Mouse (Mus musculus): ENCODE measurements around the gene Atad1.
"Not testable (repeated sequence)": the region's sequence is repeated elsewhere in the genome, so short reads cannot be mapped to it uniquely, and the experiment has no call there.

The Atad1 gene

GRCm38 (mm10) chr19:32739686-32740085 is at the start of gene Atad1:
Atad1 (minus strand) TSS chr19:32739786.
- DNase-seq (ENCODE audit: low spot score), result no peak

GRCm38 (mm10) chr19:32788016-32788415 is 48.4 kb upstream of the Atad1 start:
- DNase-seq (ENCODE audit: low spot score), result not testable (repeated sequence)

- not testable (repeated sequence) for DNase-seq (ENCODE audit: low spot score)
These were observed 47.8 kb upstream of the Atad1 start for GRCm38 (mm10) chr19:32787388-32787787.

DNA sequence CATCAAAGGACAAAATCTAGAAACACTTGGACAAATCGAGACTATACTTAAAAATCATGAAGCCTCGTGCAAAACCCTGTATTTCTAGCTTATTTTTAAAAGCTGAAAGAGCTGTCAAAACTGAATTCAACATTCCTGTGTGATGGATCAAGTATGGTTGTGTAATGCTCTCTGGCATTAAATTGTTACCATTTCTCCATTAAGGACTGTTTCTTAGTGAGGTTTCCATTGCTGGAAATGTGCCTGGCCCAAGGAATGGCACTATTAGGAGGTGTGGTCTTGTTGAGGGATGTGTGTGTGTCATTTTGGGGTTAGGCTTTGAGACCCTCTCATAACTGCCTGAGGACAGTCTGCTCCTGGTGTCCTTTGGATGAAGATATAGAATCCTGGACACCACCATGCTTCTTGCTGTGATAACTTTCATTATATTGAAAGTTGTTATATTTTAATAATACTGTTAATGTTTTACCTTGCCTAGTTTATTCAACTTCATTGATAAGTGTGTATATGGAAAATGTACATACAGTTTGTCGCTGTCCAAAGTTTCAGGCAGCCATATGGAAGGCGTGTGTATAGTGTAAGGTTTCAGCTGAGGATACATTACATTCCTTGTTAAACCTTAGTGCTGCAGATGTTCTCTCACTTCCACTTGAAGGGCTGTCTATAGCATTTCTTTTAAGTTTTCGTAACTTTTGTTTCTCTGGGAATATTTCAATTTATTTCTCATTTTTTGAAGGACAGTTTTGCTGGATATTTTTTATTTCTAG is 41.9 kb upstream of the Atad1 start:
- no peak for DNase-seq (ENCODE audit: low spot score)

DNA sequence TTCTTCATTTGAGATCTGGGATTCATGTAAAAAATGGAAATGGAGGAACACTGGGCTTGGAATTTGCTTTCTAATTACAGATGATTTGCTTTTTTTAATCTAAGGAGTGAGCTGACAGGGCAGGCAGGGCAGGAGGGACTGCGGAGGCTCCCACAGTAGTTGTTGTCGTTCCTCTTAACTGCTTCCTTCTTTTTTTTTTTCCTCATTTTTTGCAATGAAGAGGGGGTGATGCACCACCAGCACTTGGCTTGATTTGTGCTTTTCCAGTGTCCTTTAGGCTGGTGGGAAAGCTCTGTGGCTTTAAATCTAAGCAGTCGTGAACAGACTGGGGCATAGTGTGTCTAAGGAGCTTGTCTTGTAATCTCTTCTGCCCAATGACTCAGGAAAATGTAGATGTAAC is 39.5 kb upstream of the Atad1 start:
- no peak for DNase-seq (ENCODE audit: low spot score)

DNA sequence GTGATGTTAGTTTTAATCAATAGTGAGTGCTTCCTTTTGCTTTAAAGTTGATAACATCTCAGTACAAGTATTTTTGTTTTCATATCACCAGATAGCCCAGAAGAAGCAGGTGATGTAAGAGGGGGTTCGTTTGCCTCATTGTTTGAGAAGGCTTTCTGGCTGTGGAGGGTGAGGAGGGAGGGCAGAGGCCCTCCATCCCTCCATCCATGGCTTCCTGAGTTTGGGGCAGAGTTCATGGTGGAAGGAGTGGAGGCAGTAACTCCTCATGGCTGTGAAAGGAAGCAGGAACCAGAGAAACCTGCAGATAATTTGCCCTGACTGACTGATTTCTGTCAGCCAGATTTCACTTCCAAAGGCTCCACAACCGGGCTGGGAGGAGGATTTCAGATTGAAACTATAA is 38.8 kb upstream of the Atad1 start:
- no peak for DNase-seq (ENCODE audit: low spot score)

GRCm38 (mm10) chr19:32762493-32762892 is 22.9 kb upstream of the Atad1 start:
- DNase-seq (ENCODE audit: low spot score), result no peak

DNA sequence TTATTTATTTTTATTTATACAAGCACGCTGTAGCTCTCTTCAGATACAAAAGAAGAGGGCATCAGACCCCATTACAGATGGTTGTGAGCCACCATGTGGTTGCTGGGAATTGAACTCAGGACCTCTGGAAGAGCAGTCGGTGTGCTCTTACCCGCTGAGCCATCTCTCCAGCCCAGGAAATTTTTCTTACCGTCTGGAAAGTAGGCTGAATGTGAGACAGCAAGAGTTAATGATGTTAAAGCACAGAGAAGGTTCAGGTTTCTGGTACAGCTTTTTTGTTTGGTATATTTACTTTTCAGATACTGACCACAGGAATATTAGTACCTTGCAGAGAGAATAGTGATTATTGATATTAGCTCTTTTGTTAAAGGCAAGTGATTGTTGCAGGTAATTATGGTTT is 21.6 kb upstream of the Atad1 start:
- no peak for DNase-seq (ENCODE audit: low spot score)

DNA sequence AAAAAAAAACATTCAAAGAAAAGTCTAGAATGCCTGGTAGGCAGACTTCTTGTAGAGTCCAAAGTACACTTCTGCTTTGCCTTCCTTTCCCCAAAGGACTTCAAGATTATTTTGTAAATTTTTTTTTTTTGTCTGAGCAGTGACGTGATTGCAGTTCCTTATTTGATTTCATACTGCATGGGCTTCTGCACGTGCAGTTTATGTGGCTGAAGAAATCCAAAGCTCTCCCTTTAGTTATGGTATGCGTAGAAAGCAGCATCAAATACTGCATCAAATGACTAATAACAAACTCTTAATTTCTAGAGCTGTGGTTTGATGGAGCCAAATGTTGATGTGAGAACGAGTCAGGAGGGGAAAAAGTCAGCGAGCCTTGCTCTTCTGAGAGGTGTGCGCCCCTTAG is 20.9 kb upstream of the Atad1 start:
- DNase-seq (ENCODE audit: low spot score), result no peak

DNA sequence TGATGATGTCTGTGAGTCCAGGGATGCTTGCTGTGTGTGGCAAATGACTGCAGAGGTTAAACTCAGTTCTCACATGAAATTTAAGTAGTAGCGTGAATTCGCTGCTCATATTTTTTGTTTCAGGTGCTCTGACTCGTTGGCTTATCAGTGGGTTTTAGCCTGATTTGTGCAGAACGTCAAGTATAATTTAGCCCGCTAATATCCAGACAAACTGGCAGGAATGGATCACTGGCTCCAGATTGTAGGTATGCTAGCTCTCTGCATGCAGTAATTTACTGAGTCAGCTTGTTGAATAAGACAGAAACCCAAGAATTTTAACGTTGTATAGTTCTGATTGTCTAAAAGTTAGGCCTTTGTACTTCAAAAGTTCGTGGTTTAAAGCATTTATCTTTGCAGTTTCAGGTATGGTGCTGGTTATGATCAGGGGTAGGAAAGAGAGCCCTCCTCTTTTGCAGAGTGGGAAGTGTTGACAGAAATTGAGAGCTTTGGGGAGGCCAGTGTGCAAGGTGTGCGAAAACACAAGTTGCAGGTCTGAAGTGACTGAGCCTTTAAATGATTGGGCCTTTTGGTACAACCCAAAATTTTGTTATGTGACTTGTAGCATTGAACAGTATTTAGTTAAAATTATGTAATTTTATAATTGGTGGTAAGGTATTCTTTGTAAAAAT is 19.9 kb upstream of the Atad1 start:
- no peak for DNase-seq (ENCODE audit: low spot score)

DNA sequence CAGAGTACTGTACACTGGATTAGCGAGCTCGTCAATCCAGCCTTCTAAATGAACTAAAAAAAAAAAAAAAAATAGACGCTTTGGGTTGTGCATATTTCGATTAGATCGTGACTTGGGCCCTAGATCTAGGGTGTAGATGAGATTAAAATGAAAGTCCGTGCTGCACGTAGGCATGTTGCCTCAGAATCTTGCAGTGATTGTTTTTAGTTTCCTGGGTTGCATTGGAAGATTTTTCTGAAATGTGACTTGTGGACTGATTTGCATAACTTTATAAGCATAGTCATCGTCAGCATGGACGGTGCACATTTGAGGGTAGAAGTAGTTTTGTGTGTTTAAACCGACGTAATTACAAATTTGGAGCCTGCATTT is 19.2 kb upstream of the Atad1 start:
- DNase-seq (ENCODE audit: low spot score), result no peak

DNA sequence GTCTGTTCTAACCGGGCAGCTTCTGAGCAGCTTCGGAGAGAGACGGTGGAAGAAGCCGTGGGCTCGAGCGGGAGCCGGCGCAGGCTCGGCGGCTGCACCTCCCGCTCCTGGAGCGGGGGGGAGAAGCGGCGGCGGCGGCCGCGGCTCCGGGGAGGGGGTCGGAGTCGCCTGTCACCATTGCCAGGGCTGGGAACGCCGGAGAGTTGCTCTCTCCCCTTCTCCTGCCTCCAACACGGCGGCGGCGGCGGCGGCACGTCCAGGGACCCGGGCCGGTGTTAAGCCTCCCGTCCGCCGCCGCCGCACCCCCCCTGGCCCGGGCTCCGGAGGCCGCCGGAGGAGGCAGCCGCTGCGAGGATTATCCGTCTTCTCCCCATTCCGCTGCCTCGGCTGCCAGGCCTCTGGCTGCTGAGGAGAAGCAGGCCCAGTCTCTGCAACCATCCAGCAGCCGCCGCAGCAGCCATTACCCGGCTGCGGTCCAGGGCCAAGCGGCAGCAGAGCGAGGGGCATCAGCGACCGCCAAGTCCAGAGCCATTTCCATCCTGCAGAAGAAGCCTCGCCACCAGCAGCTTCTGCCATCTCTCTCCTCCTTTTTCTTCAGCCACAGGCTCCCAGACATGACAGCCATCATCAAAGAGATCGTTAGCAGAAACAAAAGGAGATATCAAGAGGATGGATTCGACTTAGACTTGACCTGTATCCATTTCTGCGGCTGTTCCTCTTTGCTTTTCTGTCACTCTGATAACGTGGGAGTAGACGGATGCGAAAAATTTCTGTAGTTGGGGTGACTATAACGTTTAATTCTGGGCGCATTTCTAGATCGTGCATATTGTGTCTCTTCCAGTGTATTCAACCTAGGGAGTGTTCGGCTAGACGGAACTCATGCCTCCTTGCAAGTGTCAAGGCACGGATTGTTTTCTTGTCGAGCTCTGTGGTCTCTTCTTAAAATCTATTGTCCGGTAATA is 18.5 kb upstream of the Atad1 start:
- no peak for DNase-seq (ENCODE audit: low spot score)

GRCm38 (mm10) chr19:32756900-32757725 is 17.5 kb upstream of the Atad1 start, which contains the start of gene Pten:
Pten (plus strand) TSS chr19:32757497.
- DNase-seq (ENCODE audit: low spot score), result peak; percentile 94

- no peak for DNase-seq (ENCODE audit: low spot score)
These were observed 17.0 kb upstream of the Atad1 start for GRCm38 (mm10) chr19:32756636-32756899.

- peak; percentile 89 for DNase-seq (ENCODE audit: low spot score)
These were observed 16.4 kb upstream of the Atad1 start for GRCm38 (mm10) chr19:32755792-32756635.

DNA sequence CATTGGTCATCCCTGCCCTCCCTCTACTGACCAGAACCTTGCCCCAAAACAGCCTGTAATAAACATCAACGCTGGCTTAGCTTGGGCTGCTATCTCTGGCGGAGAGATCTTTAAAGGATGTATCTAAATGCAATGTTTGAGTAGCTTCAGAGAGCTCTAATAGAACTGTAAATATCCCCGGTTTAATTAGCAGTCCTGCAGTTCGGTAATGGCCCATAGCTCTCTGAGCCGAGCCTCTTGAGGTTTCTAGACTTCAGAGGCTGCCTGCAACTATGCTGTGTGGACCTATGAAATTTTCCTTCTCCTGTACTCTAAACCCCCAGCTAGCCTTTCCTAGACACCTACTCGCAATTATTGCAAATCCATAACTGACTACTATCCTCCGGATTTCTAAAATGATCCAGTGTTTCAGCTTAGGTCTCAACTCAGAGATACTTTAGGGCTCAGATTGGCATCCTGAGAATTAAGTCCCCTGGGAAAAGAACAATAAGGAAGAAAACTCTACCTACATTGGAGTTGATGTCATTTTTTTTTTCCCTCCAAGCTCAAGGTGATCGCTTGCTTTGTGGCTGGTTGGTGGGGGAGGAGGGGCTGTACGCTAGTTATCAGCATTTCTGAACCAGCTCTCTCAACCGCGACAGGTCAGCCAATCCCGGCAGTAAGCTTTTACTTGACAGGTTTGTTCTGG is 15.7 kb upstream of the Atad1 start:
- no peak for DNase-seq (ENCODE audit: low spot score)

GRCm38 (mm10) chr19:32754188-32755000 is 14.8 kb upstream of the Atad1 start:
- DNase-seq (ENCODE audit: low spot score), result peak; percentile 12

DNA sequence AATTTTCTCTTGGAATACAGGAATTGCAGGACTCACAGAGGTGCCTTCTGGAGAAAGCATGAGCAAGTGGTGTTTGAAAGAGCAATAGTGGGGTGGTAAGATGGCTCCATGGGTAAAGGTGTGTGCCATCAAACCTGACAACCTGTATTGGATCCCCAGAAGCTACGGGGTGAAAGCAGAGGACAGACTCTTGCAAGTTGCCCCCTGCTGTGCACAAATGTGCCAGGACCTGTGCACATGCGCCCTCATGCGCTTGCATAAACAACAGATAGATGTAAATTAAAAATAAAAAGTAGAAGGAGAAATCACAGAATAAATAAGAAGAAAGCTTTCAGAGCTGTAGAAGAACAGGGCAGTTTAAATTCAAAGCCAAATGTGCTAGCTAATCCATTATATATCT is 13.8 kb upstream of the Atad1 start:
- no peak for DNase-seq (ENCODE audit: low spot score)

DNA sequence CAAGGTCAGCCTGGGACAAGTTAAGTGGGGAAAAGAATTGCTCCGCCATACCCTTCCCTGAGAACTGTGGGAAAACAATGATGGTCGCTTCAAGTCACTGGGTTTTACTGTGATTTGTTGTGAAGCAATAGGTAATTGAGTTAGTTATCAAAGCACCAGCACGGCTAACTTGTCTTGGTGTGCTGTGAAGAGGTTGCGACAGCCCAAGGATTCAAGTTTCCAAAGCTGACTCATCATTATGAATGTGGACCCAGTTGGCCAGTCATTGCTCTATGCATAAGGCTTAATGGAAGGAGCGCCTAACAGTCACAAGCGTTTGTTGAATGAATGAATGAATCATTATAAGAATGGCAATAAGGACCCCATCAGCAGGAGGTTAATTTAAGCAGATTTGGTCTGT is 12.8 kb upstream of the Atad1 start:
- DNase-seq (ENCODE audit: low spot score), result no peak

Data from T-cell, adult 2 months (primary cell).